Mouse (Mus musculus): ENCODE data around the gene Asgr1. TPM values are rescaled to one million over a fixed set of nuclear protein-coding genes. Genes with fewer than 3 reads are reported as not detected.

Gene Asgr1
- polyA plus RNA-seq, 1 experiment: 0.06 TPM

GRCm38 (mm10) chr11:70045435-70045834 is 8.4 kb upstream of the Asgr1 start:
- no peaks in the 10 kb centered on the region for H3K36me3 ChIP-seq (ENCODE audit: control insufficient read depth, insufficient read depth)
- TF ChIP-seq USF1 (IDR thresholded peaks at IDR 0.05; ENCODE audit: low read depth) (no peak), POLR2AphosphoS2 (IDR thresholded peaks at IDR 0.05; ENCODE audit: insufficient read length, low read depth) (no peak), REST (IDR thresholded peaks at IDR 0.05; ENCODE audit: insufficient read depth, insufficient read length) (no peak), SRF (IDR thresholded peaks at IDR 0.05; ENCODE audit: control insufficient read depth, insufficient read length, low read depth) (no peak), TCF12 (IDR thresholded peaks at IDR 0.05; ENCODE audit: insufficient read depth, poor library complexity, severe bottlenecking) (no peak), MAX (IDR thresholded peaks at IDR 0.05; ENCODE audit: low read depth) (no peak), CEBPB (IDR thresholded peaks at IDR 0.05; ENCODE audit: insufficient read depth, poor library complexity, severe bottlenecking) (no peak), POLR2A (IDR thresholded peaks at IDR 0.05; ENCODE audit: insufficient read length, low read depth) (no peak), TCF3 (IDR thresholded peaks at IDR 0.05; ENCODE audit: insufficient read length, low read depth) (no peak), MYOD1 (IDR thresholded peaks at IDR 0.05; ENCODE audit: control insufficient read depth in 1 of 3, insufficient read length in 2 of 3, low read depth in 2 of 3) (no peak), E2F4 (IDR thresholded peaks at IDR 0.05; ENCODE audit: insufficient read depth) (no peak), MYOG (IDR thresholded peaks at IDR 0.05; ENCODE audit: control insufficient read depth in 1 of 3, insufficient read depth in 1 of 3, insufficient read length in 2 of 3, low read depth in 2 of 3) (no peak)
- H3ac ChIP-seq (ENCODE audit: control insufficient read depth, insufficient read length): no peak overlapping the region
- H3K79me2 ChIP-seq (ENCODE audit: control insufficient read depth, insufficient read depth): no peaks in the 10 kb centered on the region
- H3K4me3 ChIP-seq: no peak overlapping the region
- H3K4me2 ChIP-seq (ENCODE audit: low read depth): no peak overlapping the region
- H3K27me3 ChIP-seq (ENCODE audit: control insufficient read depth, insufficient read depth, insufficient read length): no peaks in the 10 kb centered on the region

GRCm38 (mm10) chr11:70049366-70049765 is 4.5 kb upstream of the Asgr1 start:
- TF ChIP-seq MAX (IDR thresholded peaks at IDR 0.05; ENCODE audit: low read depth) (no peak), POLR2AphosphoS2 (IDR thresholded peaks at IDR 0.05; ENCODE audit: insufficient read length, low read depth) (no peak), MYOD1 (IDR thresholded peaks at IDR 0.05; ENCODE audit: control insufficient read depth in 1 of 3, insufficient read length in 2 of 3, low read depth in 2 of 3) (no peak), CEBPB (IDR thresholded peaks at IDR 0.05; ENCODE audit: insufficient read depth, poor library complexity, severe bottlenecking) (no peak), TCF12 (IDR thresholded peaks at IDR 0.05; ENCODE audit: insufficient read depth, poor library complexity, severe bottlenecking) (no peak), SRF (IDR thresholded peaks at IDR 0.05; ENCODE audit: control insufficient read depth, insufficient read length, low read depth) (no peak), POLR2A (IDR thresholded peaks at IDR 0.05; ENCODE audit: insufficient read length, low read depth) (no peak), TCF3 (IDR thresholded peaks at IDR 0.05; ENCODE audit: insufficient read length, low read depth) (no peak), REST (IDR thresholded peaks at IDR 0.05; ENCODE audit: insufficient read depth, insufficient read length) (no peak), MYOG (IDR thresholded peaks at IDR 0.05; ENCODE audit: control insufficient read depth in 1 of 3, insufficient read depth in 1 of 3, insufficient read length in 2 of 3, low read depth in 2 of 3) (no peak), USF1 (IDR thresholded peaks at IDR 0.05; ENCODE audit: low read depth) (no peak), E2F4 (IDR thresholded peaks at IDR 0.05; ENCODE audit: insufficient read depth) (no peak)
- no peak overlapping the region for H3K4me2 ChIP-seq (ENCODE audit: low read depth)
- no peaks in the 10 kb centered on the region for H3K79me2 ChIP-seq (ENCODE audit: control insufficient read depth, insufficient read depth)
- no peak overlapping the region for H3ac ChIP-seq (ENCODE audit: control insufficient read depth, insufficient read length)
- no peaks in the 10 kb centered on the region for H3K36me3 ChIP-seq (ENCODE audit: control insufficient read depth, insufficient read depth)
- no peak overlapping the region for H3K4me3 ChIP-seq
- no peaks in the 10 kb centered on the region for H3K27me3 ChIP-seq (ENCODE audit: control insufficient read depth, insufficient read depth, insufficient read length)

DNA sequence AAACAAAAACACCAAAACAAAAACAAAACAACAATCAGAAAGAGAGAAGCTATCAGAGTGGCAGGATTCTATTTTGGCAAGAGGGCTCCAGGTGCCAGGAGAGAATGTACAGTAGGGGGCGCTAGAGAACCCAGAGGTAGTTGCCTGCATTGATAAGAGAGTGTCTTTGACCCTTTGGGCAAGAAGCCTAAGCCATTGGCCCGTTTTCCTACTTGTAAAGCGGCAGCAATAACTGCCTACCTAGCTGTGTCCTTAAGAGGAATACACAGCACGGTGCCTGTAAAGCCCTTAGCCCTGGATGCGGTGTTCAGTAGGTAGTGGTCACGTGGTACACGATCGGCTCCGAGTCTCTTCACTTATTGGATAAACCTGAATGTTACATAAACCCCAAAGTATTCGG is 4.1 kb upstream of the Asgr1 start:
- no peak overlapping the region for H3K4me2 ChIP-seq (ENCODE audit: low read depth)
- no peak overlapping the region for H3K4me3 ChIP-seq
- no peak overlapping the region for H3ac ChIP-seq (ENCODE audit: control insufficient read depth, insufficient read length)
- H3K79me2 ChIP-seq (ENCODE audit: control insufficient read depth, insufficient read depth): no peaks in the 10 kb centered on the region
- TF ChIP-seq SRF (IDR thresholded peaks at IDR 0.05; ENCODE audit: control insufficient read depth, insufficient read length, low read depth) (no peak), USF1 (IDR thresholded peaks at IDR 0.05; ENCODE audit: low read depth) (no peak), POLR2AphosphoS2 (IDR thresholded peaks at IDR 0.05; ENCODE audit: insufficient read length, low read depth) (no peak), POLR2A (IDR thresholded peaks at IDR 0.05; ENCODE audit: insufficient read length, low read depth) (no peak), REST (IDR thresholded peaks at IDR 0.05; ENCODE audit: insufficient read depth, insufficient read length) (no peak), TCF3 (IDR thresholded peaks at IDR 0.05; ENCODE audit: insufficient read length, low read depth) (no peak), MAX (IDR thresholded peaks at IDR 0.05; ENCODE audit: low read depth) (no peak), E2F4 (IDR thresholded peaks at IDR 0.05; ENCODE audit: insufficient read depth) (no peak), CEBPB (IDR thresholded peaks at IDR 0.05; ENCODE audit: insufficient read depth, poor library complexity, severe bottlenecking) (no peak), MYOG (IDR thresholded peaks at IDR 0.05; ENCODE audit: control insufficient read depth in 1 of 3, insufficient read depth in 1 of 3, insufficient read length in 2 of 3, low read depth in 2 of 3) (no peak), MYOD1 (IDR thresholded peaks at IDR 0.05; ENCODE audit: control insufficient read depth in 1 of 3, insufficient read length in 2 of 3, low read depth in 2 of 3) (no peak), TCF12 (IDR thresholded peaks at IDR 0.05; ENCODE audit: insufficient read depth, poor library complexity, severe bottlenecking) (no peak)
- H3K36me3 ChIP-seq (ENCODE audit: control insufficient read depth, insufficient read depth): no peaks in the 10 kb centered on the region
- no peaks in the 10 kb centered on the region for H3K27me3 ChIP-seq (ENCODE audit: control insufficient read depth, insufficient read depth, insufficient read length)

DNA sequence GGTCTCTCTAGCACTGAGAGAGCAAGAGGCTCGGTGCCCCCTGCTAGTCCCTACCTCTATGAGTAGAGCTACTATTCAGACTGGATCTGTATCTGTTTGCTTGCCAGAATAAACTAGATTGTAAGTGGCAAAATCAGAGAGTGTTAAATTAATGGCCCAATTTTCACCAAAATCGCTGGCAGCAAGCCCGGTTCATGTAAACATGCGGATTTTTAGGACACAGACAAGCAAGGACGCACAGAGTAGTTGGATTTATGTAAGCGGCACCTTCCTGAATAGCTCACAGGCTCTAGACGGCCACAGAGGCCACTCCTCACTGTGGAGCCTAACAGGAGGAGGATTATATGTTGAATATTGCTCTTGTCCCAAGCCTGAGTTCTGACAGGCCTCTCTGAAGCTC is 729 bp upstream of the Asgr1 start:
- H3K79me2 ChIP-seq (ENCODE audit: control insufficient read depth, insufficient read depth): no peaks in the 10 kb centered on the region
- no peak overlapping the region for H3K4me2 ChIP-seq (ENCODE audit: low read depth)
- no peaks in the 10 kb centered on the region for H3K36me3 ChIP-seq (ENCODE audit: control insufficient read depth, insufficient read depth)
- H3K27me3 ChIP-seq (ENCODE audit: control insufficient read depth, insufficient read depth, insufficient read length): no peaks in the 10 kb centered on the region
- no peak overlapping the region for H3K4me3 ChIP-seq
- no peak overlapping the region for H3ac ChIP-seq (ENCODE audit: control insufficient read depth, insufficient read length)
- TF ChIP-seq E2F4 (IDR thresholded peaks at IDR 0.05; ENCODE audit: insufficient read depth): no peak
- TF ChIP-seq MYOD1 (IDR thresholded peaks at IDR 0.05; ENCODE audit: control insufficient read depth in 1 of 3, insufficient read length in 2 of 3, low read depth in 2 of 3): no peak
- no peak for TF ChIP-seq MYOG (IDR thresholded peaks at IDR 0.05; ENCODE audit: control insufficient read depth in 1 of 3, insufficient read depth in 1 of 3, insufficient read length in 2 of 3, low read depth in 2 of 3)
- TF ChIP-seq CEBPB (IDR thresholded peaks at IDR 0.05; ENCODE audit: insufficient read depth, poor library complexity, severe bottlenecking): no peak
- no peak for TF ChIP-seq MAX (IDR thresholded peaks at IDR 0.05; ENCODE audit: low read depth)
- no peak for TF ChIP-seq SRF (IDR thresholded peaks at IDR 0.05; ENCODE audit: control insufficient read depth, insufficient read length, low read depth)
- no peak for TF ChIP-seq TCF12 (IDR thresholded peaks at IDR 0.05; ENCODE audit: insufficient read depth, poor library complexity, severe bottlenecking)
- TF ChIP-seq USF1 (IDR thresholded peaks at IDR 0.05; ENCODE audit: low read depth): no peak
- TF ChIP-seq TCF3 (IDR thresholded peaks at IDR 0.05; ENCODE audit: insufficient read length, low read depth): no peak
- TF ChIP-seq REST (IDR thresholded peaks at IDR 0.05; ENCODE audit: insufficient read depth, insufficient read length): no peak
- TF ChIP-seq POLR2A (IDR thresholded peaks at IDR 0.05; ENCODE audit: insufficient read length, low read depth): no peak
- no peak for TF ChIP-seq POLR2AphosphoS2 (IDR thresholded peaks at IDR 0.05; ENCODE audit: insufficient read length, low read depth)
